Mouse (Mus musculus): ENCODE data around the gene Ube2m.

DNA sequence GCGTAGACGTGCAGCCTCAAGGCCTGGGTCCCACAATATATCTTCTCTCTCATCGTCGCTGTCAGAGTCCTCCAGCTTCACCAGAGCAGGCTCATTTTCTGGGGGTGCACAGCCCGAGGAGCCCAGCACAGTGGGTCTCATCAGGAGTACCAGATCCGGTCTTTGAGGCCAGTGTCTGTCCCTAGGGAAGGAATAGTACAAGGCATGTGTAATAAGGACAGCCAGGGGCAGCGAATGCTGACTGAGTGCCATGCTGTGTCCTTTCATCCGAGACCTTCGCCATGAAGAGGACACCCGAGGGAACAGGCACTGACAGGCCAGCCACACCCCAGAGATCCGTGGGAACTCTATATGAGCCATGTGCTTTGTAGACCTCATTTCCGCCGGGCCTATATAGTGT, 14.9 kb upstream of the Ube2m start:
- TF ChIP-seq POLR2A (IDR thresholded peaks at IDR 0.05; ENCODE audit: control insufficient read depth, low read depth, low read length) (no peak), CTCF (IDR thresholded peaks at IDR 0.05; ENCODE audit: control insufficient read depth, insufficient read depth, insufficient replicate concordance, low read depth, low read length) (no peak)
